Mouse (Mus musculus) heart, embryonic 16.5 days (tissue): ENCODE measurements around the gene Ppp1r1a. TPM values are rescaled to one million over a fixed set of nuclear protein-coding genes. Genes with fewer than 3 reads are reported as not detected.

ENCODE experiments used
- ATAC-seq: fragments of 200-750 bp; cut with Nextera tagmentation; replicated peaks from 2 replicates; pipeline ENCODE4 v1.8.0; 2017; ENCODE audit warnings: moderate number of reproducible peaks; ENCODE audit not compliant: insufficient read depth, low FRiP score; ENCODE audit errors: extremely low read depth
- H3K27ac ChIP-seq: fragments of 300-500 bp; sonication (generic); 2 replicates; pipeline ENCODE4 v1.5.1; 2014; ENCODE audit warnings: mild to moderate bottlenecking, low read length, control low read depth, moderate library complexity
- H3K27me3 ChIP-seq: fragments of 300-500 bp; sonication (generic); 2 replicates; pipeline ENCODE4 v1.6.1; 2014; ENCODE audit warnings: low read length, mixed read lengths; ENCODE audit not compliant: control insufficient read depth, insufficient read depth
- H3K36me3 ChIP-seq: fragments of 300-500 bp; sonication (generic); 2 replicates; pipeline ENCODE4 v1.6.1; 2014; ENCODE audit not compliant: control insufficient read depth, insufficient read depth
- H3K4me1 ChIP-seq: fragments of 300-500 bp; sonication (generic); 2 replicates; pipeline ENCODE4 v1.6.1; 2014; ENCODE audit warnings: low read length, mixed read lengths; ENCODE audit not compliant: control insufficient read depth, insufficient read depth
- H3K4me2 ChIP-seq: fragments of 300-500 bp; sonication (generic); 2 replicates; pipeline ENCODE4 v1.6.1; 2014; ENCODE audit warnings: low read depth, mild to moderate bottlenecking, control low read depth, low read length
- H3K4me3 ChIP-seq: fragments of 300-500 bp; sonication (generic); 2 replicates; pipeline ENCODE4 v1.5.1; 2014; ENCODE audit warnings: mild to moderate bottlenecking, control low read depth, low read length
- H3K9ac ChIP-seq: fragments of 300-500 bp; sonication (generic); 2 replicates; pipeline ENCODE4 v1.6.1; 2014; ENCODE audit warnings: low read length, control low read depth
- H3K9me3 ChIP-seq: fragments of 300-500 bp; sonication (generic); replicated peaks from 2 replicates; pipeline ENCODE4 v1.6.1; 2016; ENCODE audit warnings: low read length; ENCODE audit not compliant: control insufficient read depth
- WGBS: fragments of 180-500 bp; shearing (Covaris S2); extraction: QIAGEN DNeasy Blood & Tissue Kit; methylation state at CpG from one replicate; pipeline ENCODE4 v1.1.7; 2014; 5-methylcytosine and 5-hydroxymethylcytosine counted together
- polyA plus RNA-seq: library from polyadenylated mRNA; unstranded; fragments of >200 nt; fragmentation: Nextera tagmentation; extraction: Ambion mirVana; gene quantifications from 2 replicates; pipeline ENCODE4 v1.2.1, GENCODE M21; 2015

The Ppp1r1a gene
- polyA plus RNA-seq, 1 experiment from 2014 or later: 52.7 TPM

DNA sequence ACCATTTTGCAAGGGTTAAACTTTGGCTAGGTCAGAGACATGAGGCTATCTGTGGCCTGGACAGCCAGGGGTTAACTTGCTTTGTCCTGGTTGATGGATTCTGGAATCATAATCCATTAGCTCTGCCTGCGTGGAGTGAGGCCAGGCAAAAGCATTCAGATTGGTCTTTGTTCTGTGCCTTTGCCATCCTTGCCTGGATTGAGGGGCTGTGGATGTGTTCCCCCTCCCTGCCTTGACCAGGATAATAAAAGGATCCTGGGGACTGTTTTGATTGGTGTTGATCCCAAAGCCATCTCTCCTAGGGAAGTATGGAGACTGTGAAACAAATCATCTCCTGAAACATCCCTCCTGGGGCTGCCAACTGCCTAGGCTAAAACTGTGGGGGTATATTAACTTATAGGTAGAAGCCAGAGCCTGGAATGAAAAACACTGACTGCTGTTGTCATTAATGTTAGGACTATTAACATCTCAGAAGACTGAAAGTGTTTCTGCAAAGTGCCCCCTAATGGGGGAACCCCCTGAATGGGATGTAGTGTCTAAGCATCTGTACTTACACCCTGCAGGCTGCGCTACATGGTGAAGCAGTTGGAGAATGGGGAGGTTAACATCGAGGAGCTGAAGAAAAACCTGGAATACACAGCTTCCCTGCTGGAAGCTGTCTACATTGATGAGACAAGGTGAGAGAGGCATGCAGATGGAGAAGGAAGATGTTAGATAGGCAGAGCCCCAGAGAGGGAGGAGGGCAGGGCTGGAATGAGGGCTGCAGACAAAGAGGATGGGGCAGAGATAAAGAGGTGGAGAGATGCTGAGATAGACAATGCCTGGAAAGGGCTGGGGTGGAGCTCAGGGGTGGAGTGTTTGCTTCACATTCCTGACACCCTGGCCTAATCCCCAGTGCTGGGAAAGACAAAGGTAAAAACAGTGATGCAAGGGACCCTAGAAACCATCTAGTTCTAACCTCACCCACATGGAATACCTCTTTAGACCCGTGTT is 18.1 kb downstream of the Ppp1r1a start:
- Histone ChIP-seq H3K36me3 (no peaks in the 10 kb centered on the region), H3K9me3 (no peaks in the 10 kb centered on the region), H3K4me3 (no peak overlapping the region), H3K4me1 (peaks cover 6% of the 10 kb centered on the region), H3K27ac (no peak overlapping the region), H3K27me3 (no peaks in the 10 kb centered on the region), H3K4me2 (no peak overlapping the region), H3K9ac (no peak overlapping the region)
- 31% methylated on average over 4 of the region's 4 CpGs for WGBS
- ATAC-seq: no peak

DNA sequence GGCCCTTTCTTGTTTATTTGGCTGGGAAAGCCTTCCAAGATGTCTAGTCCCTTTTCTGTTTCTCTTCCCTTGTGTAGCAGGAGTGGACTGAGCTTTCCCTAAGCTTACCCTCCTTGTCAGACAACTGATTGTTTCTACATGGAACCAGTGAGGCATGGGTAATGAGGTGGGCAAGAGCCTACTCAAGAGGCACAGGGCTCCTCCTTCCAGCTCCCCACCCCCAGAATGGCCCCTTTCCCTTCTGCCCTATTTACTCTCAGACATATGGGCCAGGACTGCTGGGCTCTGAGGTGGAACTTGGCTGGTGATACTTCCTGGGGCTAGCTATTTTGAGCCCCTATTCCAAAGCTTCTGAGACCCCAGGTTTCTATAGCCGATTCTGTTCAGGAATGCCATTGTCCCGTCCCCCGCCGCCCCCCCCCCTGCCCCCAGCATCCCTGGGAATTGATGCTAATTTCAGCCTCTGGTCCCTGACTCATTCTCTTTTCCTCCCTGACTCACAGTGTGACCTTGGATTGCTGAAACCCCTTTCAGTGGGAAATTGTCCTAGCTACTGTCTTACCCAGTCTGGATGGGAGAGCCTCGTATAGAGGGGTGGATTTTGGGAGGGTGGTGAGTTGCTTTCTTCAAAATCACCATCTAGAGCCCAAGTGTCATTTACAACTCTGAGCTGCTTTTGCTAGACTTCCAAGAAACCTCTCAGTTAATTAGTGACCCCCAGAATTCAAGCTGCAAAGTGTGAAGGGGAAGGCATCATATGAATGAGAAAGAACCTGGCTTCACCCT is 19.0 kb downstream of the Ppp1r1a start:
- Histone ChIP-seq H3K36me3 (no peaks in the 10 kb centered on the region), H3K4me3 (no peak overlapping the region), H3K27ac (no peak overlapping the region), H3K27me3 (no peaks in the 10 kb centered on the region), H3K9ac (no peak overlapping the region), H3K4me1 (peaks cover 9% of the 10 kb centered on the region), H3K9me3 (no peaks in the 10 kb centered on the region), H3K4me2 (no peak overlapping the region)
- 12% methylated on average over 5 of the region's 5 CpGs for WGBS
- ATAC-seq: no peak

DNA sequence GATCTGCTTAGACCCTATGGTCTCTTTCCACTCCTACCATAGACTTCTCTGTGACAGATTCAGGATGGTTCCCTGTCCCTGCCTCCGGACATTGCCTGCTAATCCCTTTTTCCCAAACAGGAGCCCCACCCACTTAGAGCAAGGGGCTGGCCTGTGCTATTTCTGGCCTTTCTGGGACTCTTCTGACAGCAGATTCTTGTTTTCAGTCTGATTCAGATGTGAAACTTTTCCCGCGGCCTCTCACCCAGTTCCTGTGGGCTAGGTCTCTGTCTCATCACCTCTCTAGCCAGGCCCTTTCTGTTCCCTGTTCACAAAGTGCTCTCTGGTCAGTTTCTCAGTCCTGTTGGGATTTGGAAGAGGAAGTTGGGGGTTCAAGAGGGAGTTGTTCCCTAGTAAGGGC is 22.9 kb downstream of the Ppp1r1a start:
- Histone ChIP-seq H3K36me3 (no peaks in the 10 kb centered on the region), H3K9ac (no peak overlapping the region), H3K27me3 (no peaks in the 10 kb centered on the region), H3K4me3 (0 out of 2 replicates have a peak overlapping the region, but pooled peaks have one; percentile 0), H3K4me1 (peaks cover 9% of the 10 kb centered on the region), H3K27ac (peak overlapping the region; percentile 2), H3K9me3 (no peaks in the 10 kb centered on the region), H3K4me2 (peak overlapping the region; percentile 77)
- 27% methylated on average over 3 of the region's 3 CpGs for WGBS
- ATAC-seq: 0 out of 2 replicates have a peak, but pooled peaks have one; percentile 15

DNA sequence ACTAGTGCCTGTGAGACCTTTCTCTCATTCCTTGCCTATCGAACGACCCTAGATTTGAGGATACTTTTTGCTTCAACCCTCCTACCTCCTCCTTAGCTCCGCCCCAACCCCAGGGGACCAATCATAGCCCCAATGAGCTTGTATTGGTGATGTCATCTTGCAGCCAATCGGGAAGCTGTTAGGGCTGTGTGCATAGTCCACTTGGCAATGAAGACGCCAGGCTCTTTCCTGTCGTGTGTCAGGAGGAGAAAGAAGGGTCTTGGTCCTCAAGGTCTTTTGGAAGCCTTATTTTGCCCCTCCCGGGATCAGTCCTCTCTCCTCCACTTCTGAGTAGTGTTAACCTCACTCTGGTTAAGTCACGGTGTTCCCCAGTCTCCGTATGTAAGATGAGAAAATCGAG is 23.7 kb downstream of the Ppp1r1a start:
- H3K36me3 ChIP-seq: no peaks in the 10 kb centered on the region
- H3K27me3 ChIP-seq: no peaks in the 10 kb centered on the region
- peak; percentile 89 for ATAC-seq
- peaks cover 11% of the 10 kb centered on the region for H3K4me1 ChIP-seq
- peak overlapping the region; percentile 67 for H3K9ac ChIP-seq
- 3% methylated on average over 10 of the region's 10 CpGs for WGBS
- H3K9me3 ChIP-seq: no peaks in the 10 kb centered on the region
- peak overlapping the region; percentile 77 for H3K4me2 ChIP-seq
- H3K4me3 ChIP-seq: peak overlapping the region; percentile 55
- H3K27ac ChIP-seq: no peak overlapping the region

DNA sequence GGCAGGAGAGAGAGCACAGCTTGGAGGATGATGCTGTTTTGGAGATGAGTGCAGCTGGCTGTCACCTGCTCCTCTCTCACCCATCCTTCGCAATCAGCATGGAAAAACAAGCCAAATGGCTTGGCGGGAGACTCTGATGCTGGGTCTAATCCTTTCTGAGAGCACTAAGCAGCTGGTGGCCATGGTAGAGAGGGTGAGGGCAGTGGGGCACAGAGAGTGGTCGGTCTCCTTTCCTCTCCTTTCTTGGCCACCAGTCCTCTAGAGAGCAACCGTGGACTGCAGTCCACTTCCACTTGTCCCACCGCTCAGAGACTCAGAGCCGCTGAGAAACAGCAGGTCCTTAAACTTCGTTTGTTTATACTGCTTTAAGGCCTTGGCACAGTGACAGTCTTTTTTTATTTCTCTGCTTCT is 24.2 kb downstream of the Ppp1r1a start:
- 11% methylated on average over 7 of the region's 7 CpGs for WGBS
- no peak overlapping the region for H3K27ac ChIP-seq
- H3K4me3 ChIP-seq: peak overlapping the region; percentile 55
- peaks cover 12% of the 10 kb centered on the region for H3K4me1 ChIP-seq
- ATAC-seq: peak; percentile 24; the same call in 1 of the 2 replicates
- H3K9me3 ChIP-seq: no peaks in the 10 kb centered on the region
- H3K27me3 ChIP-seq: no peaks in the 10 kb centered on the region
- no peaks in the 10 kb centered on the region for H3K36me3 ChIP-seq
- peak overlapping the region; percentile 77 for H3K4me2 ChIP-seq
- H3K9ac ChIP-seq: no peak overlapping the region

DNA sequence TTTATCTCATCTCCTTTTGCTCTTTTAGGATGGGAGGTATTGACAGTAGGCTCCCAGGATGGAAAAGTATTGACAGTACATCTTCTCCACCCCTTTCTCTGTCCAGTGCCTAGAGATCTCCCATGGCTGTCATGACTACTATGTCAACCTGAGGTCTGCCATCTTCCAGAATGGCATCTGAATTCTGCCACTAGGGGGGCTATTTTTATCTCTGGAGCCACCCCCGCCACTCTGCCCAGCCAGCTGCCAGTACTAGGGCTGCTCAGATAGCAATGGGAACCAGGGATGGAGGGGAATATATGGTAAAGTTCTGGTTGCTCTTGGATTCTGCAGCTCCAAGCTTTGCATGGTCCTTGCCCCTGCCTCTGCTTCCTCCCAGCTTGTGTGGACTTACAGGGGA is 26.2 kb downstream of the Ppp1r1a start:
- no peak overlapping the region for H3K27ac ChIP-seq

DNA sequence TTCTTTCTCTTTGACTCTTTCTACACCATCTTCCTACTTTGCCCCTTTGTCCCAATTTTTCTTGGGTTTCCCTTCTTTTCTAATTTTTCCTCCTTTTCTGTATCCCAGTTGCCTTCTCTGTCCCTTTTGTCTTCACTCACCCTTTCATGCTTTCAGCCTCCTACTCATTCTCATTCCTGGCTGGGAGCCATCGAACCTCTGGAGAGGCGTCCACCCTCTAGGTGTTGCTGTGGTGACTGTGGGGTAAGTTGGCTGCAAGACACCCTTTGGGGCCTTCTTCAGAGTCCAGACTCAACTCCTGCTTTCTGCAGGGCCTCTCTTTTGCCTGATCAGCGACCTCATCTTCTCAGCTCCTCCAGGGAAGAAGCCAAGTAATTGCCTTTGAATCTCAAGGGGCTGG is 28.5 kb downstream of the Ppp1r1a start:
- peaks cover 3% of the 10 kb centered on the region for H3K4me1 ChIP-seq
- no peak for ATAC-seq
- H3K9me3 ChIP-seq: no peaks in the 10 kb centered on the region
- H3K27ac ChIP-seq: no peak overlapping the region
- no peaks in the 10 kb centered on the region for H3K36me3 ChIP-seq
- peaks cover 5% of the 10 kb centered on the region for H3K27me3 ChIP-seq
- no peak overlapping the region for H3K9ac ChIP-seq
- WGBS: 42% methylated on average over 3 of the region's 3 CpGs
- no peak overlapping the region for H3K4me3 ChIP-seq
- no peak overlapping the region for H3K4me2 ChIP-seq

More for the DNA sequence above, 26.2 kb downstream of the Ppp1r1a start:
- Histone ChIP-seq H3K9ac (no peak overlapping the region), H3K9me3 (no peaks in the 10 kb centered on the region), H3K27me3 (no peaks in the 10 kb centered on the region), H3K4me2 (no peak overlapping the region), H3K4me3 (no peak overlapping the region), H3K4me1 (peaks cover 12% of the 10 kb centered on the region), H3K36me3 (no peaks in the 10 kb centered on the region)
- no peak for ATAC-seq
- 29% methylated on average over 1 of the region's 1 CpGs for WGBS

DNA sequence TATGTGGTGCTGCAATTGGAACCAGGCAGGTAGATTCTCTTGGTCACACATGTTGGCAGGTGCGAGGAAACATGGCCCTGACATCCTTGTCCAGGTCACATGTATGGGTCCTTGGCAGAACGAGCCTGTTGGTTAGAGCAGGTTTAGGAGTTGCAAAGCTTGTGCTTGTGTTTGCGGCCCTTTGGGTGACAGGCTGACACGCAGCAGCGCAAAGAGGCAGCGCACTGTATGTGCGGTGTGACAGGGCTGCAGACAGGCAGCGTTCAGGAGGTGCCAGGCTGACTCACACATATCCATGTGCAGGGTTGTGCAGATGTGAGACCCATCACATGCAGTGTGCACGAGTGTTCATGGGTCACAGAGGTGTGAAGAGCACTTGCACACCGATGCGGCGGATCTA is 34.1 kb downstream of the Ppp1r1a start:
- 43% methylated on average over 12 of the region's 12 CpGs for WGBS
- no peak for ATAC-seq

More for the DNA sequence above, 34.1 kb downstream of the Ppp1r1a start:
- H3K4me1 ChIP-seq: no peaks in the 10 kb centered on the region
- peak overlapping the region; percentile 93 for H3K4me2 ChIP-seq
- H3K27ac ChIP-seq: no peak overlapping the region
- no peaks in the 10 kb centered on the region for H3K36me3 ChIP-seq
- peaks cover 16% of the 10 kb centered on the region for H3K27me3 ChIP-seq
- no peaks in the 10 kb centered on the region for H3K9me3 ChIP-seq
- no peak overlapping the region; the same call in 1 of the 2 replicates for H3K9ac ChIP-seq
- H3K4me3 ChIP-seq: peak overlapping the region; percentile 66
